Mouse (Mus musculus) kidney, adult 2 months (tissue): ENCODE measurements around the gene Rassf6.

Experiments
- CTCF ChIP-seq: fragments of 200-500 bp; conservative IDR thresholded peaks from 2 replicates; pipeline ENCODE4 v1.5.1; 2011; ENCODE audit warnings: low read depth, mild to moderate bottlenecking, control low read depth, low read length, moderate library complexity, mixed read lengths; ENCODE audit not compliant: insufficient read depth, insufficient read length
- POLR2A ChIP-seq: fragments of 200-500 bp; IDR thresholded peaks from one replicate; pipeline ENCODE4 v1.6.1; 2011; ENCODE audit warnings: low read depth, low read length, control low read depth

DNA sequence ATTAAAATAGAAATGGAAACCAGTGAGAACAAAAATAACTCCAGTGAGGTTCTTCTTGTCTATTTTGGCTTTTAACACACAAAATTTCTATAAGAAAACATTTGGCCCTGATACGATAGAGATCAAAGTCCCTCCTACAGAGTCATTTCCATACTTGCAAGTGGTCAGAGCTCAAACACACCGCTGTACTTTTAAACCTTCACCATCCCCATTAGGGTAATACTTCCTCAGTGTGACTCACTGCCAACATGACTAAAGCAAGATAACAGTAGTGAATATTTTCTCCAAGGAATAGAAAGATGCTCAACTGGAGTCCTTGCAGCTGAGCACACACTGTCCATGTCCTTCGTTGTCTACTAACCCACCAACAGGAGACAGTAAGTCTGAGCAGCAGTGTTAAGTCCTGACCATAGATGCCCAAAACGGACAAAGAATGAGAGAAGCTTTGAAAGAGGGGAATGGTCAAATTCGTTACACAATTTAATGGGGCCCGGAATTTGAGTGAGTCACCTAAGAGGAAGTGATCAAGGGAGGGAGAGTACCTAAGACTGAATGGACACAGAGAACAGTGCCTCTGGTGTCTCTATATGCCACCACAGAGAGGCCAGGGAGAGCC, 28.4 kb downstream of the Rassf6 start:
- TF ChIP-seq CTCF (no peak), POLR2A (no peak)
